Mouse (Mus musculus): ENCODE measurements at regions not wholly inside any gene's neighbourhood (a gene's known extent, or its start where the extent isn't known, plus 50 kb on each side); places are given as distances from the start of the nearest gene placed in this dataset.

DNA sequence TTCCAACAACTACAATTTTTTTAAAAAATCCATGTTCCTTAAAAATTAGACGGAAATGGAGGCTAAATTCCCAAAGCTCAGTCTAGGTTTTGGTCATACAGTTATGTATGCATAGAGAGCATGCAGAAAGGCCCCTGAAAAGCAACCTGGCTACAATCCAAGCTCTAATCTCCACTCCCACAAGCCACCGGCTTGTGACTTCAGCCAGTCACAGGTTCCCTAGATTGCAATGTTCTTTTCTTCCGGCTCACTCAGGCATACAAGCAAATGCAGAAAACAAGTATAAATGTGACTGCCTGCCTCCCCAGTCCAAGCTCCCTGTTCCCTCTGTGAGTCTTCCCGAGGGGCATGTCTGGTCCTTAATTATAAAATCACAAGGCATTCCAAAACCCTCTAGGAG, 171.2 kb upstream of the Pou3f3 start:
- Histone ChIP-seq H3K9me3 (ENCODE audit: control insufficient read depth, low read length) (no peaks in the 10 kb centered on the region), H3K27ac (ENCODE audit: low read length) (no peak overlapping the region), H3K4me2 (ENCODE audit: low read depth, low read length) (no peak overlapping the region), H3K9ac (ENCODE audit: low read length) (no peak overlapping the region), H3K4me1 (replicated peaks; ENCODE audit: control insufficient read depth, insufficient read depth, low read length) (no peaks in the 10 kb centered on the region; the same call in 1 of the 2 replicates), H3K36me3 (ENCODE audit: control insufficient read depth, insufficient read depth, low read length) (no peaks in the 10 kb centered on the region), H3K27me3 (ENCODE audit: control insufficient read depth, insufficient read depth, low read depth, low read length) (no peaks in the 10 kb centered on the region), H3K4me3 (ENCODE audit: low read length) (no peak overlapping the region)
- WGBS = 56% methylated on average over 4 of the region's 4 CpGs
- ATAC-seq (ENCODE audit: low read depth) = no peak

- Histone ChIP-seq H3K36me3 (ENCODE audit: control insufficient read depth, insufficient read depth, low read length) (no peaks in the 10 kb centered on the region), H3K4me1 (replicated peaks; ENCODE audit: control insufficient read depth, insufficient read depth, low read length) (no peaks in the 10 kb centered on the region; the same call in 1 of the 2 replicates), H3K9me3 (ENCODE audit: control insufficient read depth, low read length) (no peaks in the 10 kb centered on the region), H3K9ac (ENCODE audit: low read length) (no peak overlapping the region), H3K4me3 (ENCODE audit: low read length) (no peak overlapping the region), H3K27ac (ENCODE audit: low read length) (no peak overlapping the region), H3K4me2 (ENCODE audit: low read depth, low read length) (no peak overlapping the region), H3K27me3 (ENCODE audit: control insufficient read depth, insufficient read depth, low read depth, low read length) (no peaks in the 10 kb centered on the region)
- no peak; the same call in 1 of the 2 replicates for ATAC-seq (ENCODE audit: low read depth)
- WGBS = 52% methylated on average over 11 of the region's 11 CpGs
These were observed 167.7 kb upstream of the Pou3f3 start for GRCm38 (mm10) chr1:42527746-42528476.

DNA sequence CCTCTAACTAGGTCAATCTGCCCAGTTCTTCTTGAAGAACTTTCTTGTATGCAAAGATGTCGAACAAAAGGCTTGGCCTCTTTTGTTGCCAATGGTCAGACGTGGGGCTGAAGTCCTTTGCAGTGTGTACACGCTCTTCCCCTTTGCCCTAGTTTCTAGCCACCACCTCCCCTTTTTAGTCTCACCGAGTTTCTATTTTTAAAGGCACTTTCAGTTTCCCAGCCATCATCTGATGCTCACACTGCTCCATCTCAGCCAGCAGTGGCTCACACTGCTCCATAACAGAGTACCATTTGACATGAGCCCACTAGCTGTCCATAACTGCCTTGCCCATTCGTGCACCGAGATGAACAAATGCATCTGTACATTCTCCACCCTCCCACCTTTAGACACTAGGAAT, 162.7 kb upstream of the Pou3f3 start:
- 66% methylated on average over 6 of the region's 6 CpGs for WGBS
- no peak overlapping the region for H3K4me3 ChIP-seq (ENCODE audit: low read length)
- H3K4me1 ChIP-seq (replicated peaks; ENCODE audit: control insufficient read depth, insufficient read depth, low read length) = no peaks in the 10 kb centered on the region
- no peaks in the 10 kb centered on the region for H3K9me3 ChIP-seq (ENCODE audit: control insufficient read depth, low read length)
- H3K27me3 ChIP-seq (ENCODE audit: control insufficient read depth, insufficient read depth, low read depth, low read length) = no peaks in the 10 kb centered on the region
- H3K27ac ChIP-seq (ENCODE audit: low read length) = no peak overlapping the region
- H3K36me3 ChIP-seq (ENCODE audit: control insufficient read depth, insufficient read depth, low read length) = no peaks in the 10 kb centered on the region
- H3K4me2 ChIP-seq (ENCODE audit: low read depth, low read length) = no peak overlapping the region
- ATAC-seq (ENCODE audit: low read depth) = no peak
- H3K9ac ChIP-seq (ENCODE audit: low read length) = no peak overlapping the region

DNA sequence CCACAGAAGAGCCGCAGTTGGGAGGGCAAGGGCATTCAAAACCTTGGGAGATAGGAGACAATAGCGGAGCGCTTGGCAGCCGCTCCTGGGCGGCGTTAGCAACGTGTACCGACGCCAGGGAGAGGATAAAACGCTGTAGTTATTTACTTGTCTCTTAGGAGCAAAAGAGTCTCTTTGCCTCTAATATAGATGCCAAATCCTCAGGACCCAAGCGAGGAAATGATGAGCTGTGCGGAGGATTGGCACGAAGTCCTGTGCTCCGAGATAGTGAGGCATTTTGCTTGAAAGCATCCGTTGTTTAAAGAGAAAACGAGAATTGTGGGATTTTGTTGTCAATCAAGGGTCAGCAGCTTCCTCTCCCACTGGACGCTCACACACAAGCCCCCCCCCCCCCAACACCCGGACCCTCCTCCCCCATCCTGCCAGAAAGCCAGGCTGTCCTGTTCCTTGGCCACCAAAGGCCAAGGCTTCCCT, 156.5 kb upstream of the Pou3f3 start:
- Histone ChIP-seq H3K9me3 (ENCODE audit: control insufficient read depth, low read length) (no peaks in the 10 kb centered on the region), H3K36me3 (ENCODE audit: control insufficient read depth, insufficient read depth, low read length) (no peaks in the 10 kb centered on the region), H3K9ac (ENCODE audit: low read length) (no peak overlapping the region), H3K4me2 (ENCODE audit: low read depth, low read length) (peak overlapping the region; percentile 45), H3K4me3 (ENCODE audit: low read length) (no peak overlapping the region), H3K4me1 (replicated peaks; ENCODE audit: control insufficient read depth, insufficient read depth, low read length) (no peaks in the 10 kb centered on the region), H3K27ac (ENCODE audit: low read length) (no peak overlapping the region), H3K27me3 (ENCODE audit: control insufficient read depth, insufficient read depth, low read depth, low read length) (no peaks in the 10 kb centered on the region)
- ATAC-seq (ENCODE audit: low read depth) = no peak
- WGBS = 36% methylated on average over 18 of the region's 18 CpGs

GRCm38 (mm10) chr1:42539541-42540520, 155.7 kb upstream of the Pou3f3 start:
- no peak overlapping the region for H3K4me3 ChIP-seq (ENCODE audit: low read length)
- H3K4me2 ChIP-seq (ENCODE audit: low read depth, low read length) = peak overlapping the region; percentile 45
- WGBS = 36% methylated on average over 26 of the region's 26 CpGs
- no peak overlapping the region for H3K27ac ChIP-seq (ENCODE audit: low read length)
- H3K4me1 ChIP-seq (replicated peaks; ENCODE audit: control insufficient read depth, insufficient read depth, low read length) = no peaks in the 10 kb centered on the region
- no peaks in the 10 kb centered on the region for H3K36me3 ChIP-seq (ENCODE audit: control insufficient read depth, insufficient read depth, low read length)
- ATAC-seq (ENCODE audit: low read depth) = no peak
- H3K9me3 ChIP-seq (ENCODE audit: control insufficient read depth, low read length) = no peaks in the 10 kb centered on the region
- no peak overlapping the region for H3K9ac ChIP-seq (ENCODE audit: low read length)
- no peaks in the 10 kb centered on the region for H3K27me3 ChIP-seq (ENCODE audit: control insufficient read depth, insufficient read depth, low read depth, low read length)

DNA sequence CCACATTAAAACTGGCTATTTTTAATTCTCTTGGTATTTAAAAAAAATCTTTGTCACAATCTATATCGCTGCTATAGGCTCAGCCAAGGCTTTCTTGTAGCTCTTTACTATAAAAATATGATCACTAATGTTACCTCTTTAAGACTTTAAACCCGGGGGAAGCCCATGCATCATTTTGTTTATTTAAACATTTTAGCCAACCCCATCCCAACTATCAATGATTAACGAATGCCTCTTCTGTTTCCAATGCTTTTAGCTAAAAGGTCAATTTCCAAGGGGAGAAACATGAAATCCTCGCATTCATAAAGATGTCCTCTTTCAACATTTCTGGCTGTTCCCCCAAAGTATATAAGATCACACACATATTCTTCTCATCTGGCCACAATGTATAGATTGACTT, 153.6 kb upstream of the Pou3f3 start:
- H3K27me3 ChIP-seq (ENCODE audit: control insufficient read depth, insufficient read depth, low read depth, low read length) = no peaks in the 10 kb centered on the region
- no peak for ATAC-seq (ENCODE audit: low read depth)
- H3K4me1 ChIP-seq (replicated peaks; ENCODE audit: control insufficient read depth, insufficient read depth, low read length) = no peaks in the 10 kb centered on the region
- no peaks in the 10 kb centered on the region for H3K36me3 ChIP-seq (ENCODE audit: control insufficient read depth, insufficient read depth, low read length)
- no peaks in the 10 kb centered on the region for H3K9me3 ChIP-seq (ENCODE audit: control insufficient read depth, low read length)
- no peak overlapping the region for H3K9ac ChIP-seq (ENCODE audit: low read length)
- H3K27ac ChIP-seq (ENCODE audit: low read length) = no peak overlapping the region
- no peak overlapping the region for H3K4me3 ChIP-seq (ENCODE audit: low read length)
- no peak overlapping the region for H3K4me2 ChIP-seq (ENCODE audit: low read depth, low read length)
- 44% methylated on average over 4 of the region's 4 CpGs for WGBS

GRCm38 (mm10) chr1:42542846-42543549, 152.6 kb upstream of the Pou3f3 start:
- no peaks in the 10 kb centered on the region for H3K27me3 ChIP-seq (ENCODE audit: control insufficient read depth, insufficient read depth, low read depth, low read length)
- H3K36me3 ChIP-seq (ENCODE audit: control insufficient read depth, insufficient read depth, low read length) = no peaks in the 10 kb centered on the region
- no peak overlapping the region for H3K9ac ChIP-seq (ENCODE audit: low read length)
- no peaks in the 10 kb centered on the region for H3K4me1 ChIP-seq (replicated peaks; ENCODE audit: control insufficient read depth, insufficient read depth, low read length)
- no peak overlapping the region for H3K4me2 ChIP-seq (ENCODE audit: low read depth, low read length)
- no peak for ATAC-seq (ENCODE audit: low read depth)
- H3K27ac ChIP-seq (ENCODE audit: low read length) = no peak overlapping the region
- WGBS = 43% methylated on average over 15 of the region's 15 CpGs
- no peaks in the 10 kb centered on the region for H3K9me3 ChIP-seq (ENCODE audit: control insufficient read depth, low read length)
- H3K4me3 ChIP-seq (ENCODE audit: low read length) = no peak overlapping the region

DNA sequence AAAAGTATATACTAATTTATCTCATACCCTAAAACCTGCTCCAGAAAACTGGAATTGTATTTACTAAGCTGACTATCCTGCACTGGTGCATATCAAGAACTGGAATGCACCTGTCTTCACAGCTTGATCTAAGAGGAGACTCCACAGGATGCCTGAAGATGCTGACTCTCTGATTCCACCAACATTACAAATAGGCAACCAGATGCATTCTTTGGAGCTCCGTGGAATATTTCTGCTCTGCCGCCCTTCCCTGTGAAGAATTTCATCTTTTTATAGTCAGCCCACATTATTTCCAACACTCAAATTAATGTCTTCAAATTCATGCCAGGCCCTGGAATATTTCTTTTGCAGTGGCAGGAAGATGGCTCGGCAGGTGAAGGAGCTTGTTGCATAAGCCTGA, 148.7 kb upstream of the Pou3f3 start:
- no peak overlapping the region for H3K4me3 ChIP-seq (ENCODE audit: low read length)
- H3K9ac ChIP-seq (ENCODE audit: low read length) = no peak overlapping the region
- no peak overlapping the region for H3K27ac ChIP-seq (ENCODE audit: low read length)
- no peaks in the 10 kb centered on the region for H3K36me3 ChIP-seq (ENCODE audit: control insufficient read depth, insufficient read depth, low read length)
- no peak overlapping the region for H3K4me2 ChIP-seq (ENCODE audit: low read depth, low read length)
- no peak for ATAC-seq (ENCODE audit: low read depth)
- H3K4me1 ChIP-seq (replicated peaks; ENCODE audit: control insufficient read depth, insufficient read depth, low read length) = no peaks in the 10 kb centered on the region
- H3K9me3 ChIP-seq (ENCODE audit: control insufficient read depth, low read length) = no peaks in the 10 kb centered on the region
- no peaks in the 10 kb centered on the region for H3K27me3 ChIP-seq (ENCODE audit: control insufficient read depth, insufficient read depth, low read depth, low read length)
- 85% methylated on average over 3 of the region's 3 CpGs for WGBS

- H3K4me3 ChIP-seq (ENCODE audit: low read length) = no peak overlapping the region
- no peaks in the 10 kb centered on the region for H3K9me3 ChIP-seq (ENCODE audit: control insufficient read depth, low read length)
- H3K27ac ChIP-seq (ENCODE audit: low read length) = no peak overlapping the region
- no peak overlapping the region for H3K9ac ChIP-seq (ENCODE audit: low read length)
- WGBS = 77% methylated on average over 2 of the region's 2 CpGs
- no peaks in the 10 kb centered on the region for H3K36me3 ChIP-seq (ENCODE audit: control insufficient read depth, insufficient read depth, low read length)
- no peak overlapping the region for H3K4me2 ChIP-seq (ENCODE audit: low read depth, low read length)
- H3K27me3 ChIP-seq (ENCODE audit: control insufficient read depth, insufficient read depth, low read depth, low read length) = no peaks in the 10 kb centered on the region
- no peak for ATAC-seq (ENCODE audit: low read depth)
- H3K4me1 ChIP-seq (replicated peaks; ENCODE audit: control insufficient read depth, insufficient read depth, low read length) = no peaks in the 10 kb centered on the region
These were observed 138.3 kb upstream of the Pou3f3 start for GRCm38 (mm10) chr1:42557301-42557700.
